ENCODE assay signal across 33 mouse cellular contexts in the genomic region with DNA sequence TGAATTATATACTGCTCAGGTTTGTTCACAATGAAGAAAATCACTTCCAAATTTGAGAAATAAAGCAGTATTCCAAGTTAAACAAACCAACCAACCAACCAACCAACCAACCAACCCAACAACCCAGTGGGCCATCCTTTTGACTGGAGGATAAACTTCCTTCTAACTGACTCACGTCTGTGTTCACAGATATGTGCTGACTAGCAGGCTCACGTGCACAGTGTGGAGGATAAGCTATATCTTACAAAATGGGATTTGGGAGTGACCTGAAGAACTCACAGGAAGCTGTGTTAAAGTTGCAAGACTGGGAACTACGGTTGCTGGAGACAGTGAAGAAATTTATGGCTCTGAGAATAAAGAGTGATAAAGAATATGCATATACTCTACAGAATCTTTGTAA. TPM values are rescaled to one million over a fixed set of nuclear protein-coding genes. Genes with fewer than 3 reads are reported as not detected.
"Had no signal": no experiment of that assay in that cellular context is flagged by ENCODE, and none has a peak within 500 bp of the region (broad histone marks: within the 10 kb centered on the region; RNA-seq: fewer than 3 reads in every experiment).

No protein-coding gene starts in this region.

- H3K27ac ChIP-seq: heart, embryonic 10.5 days; heart, embryonic 13.5 days; heart, embryonic 15.5 days; hindbrain, embryonic 10.5 days; hindbrain, embryonic 12.5 days; hindbrain, embryonic 13.5 days; hindbrain, embryonic 14.5 days; hindbrain, embryonic 15.5 days; hindbrain, postnatal 0 days; intestine, embryonic 15.5 days; kidney, embryonic 15.5 days; kidney, postnatal 0 days; layer of hippocampus, adult 2 months had no signal

- H3K9me3 ChIP-seq: heart, embryonic 10.5 days; heart, embryonic 12.5 days; heart, embryonic 13.5 days; heart, embryonic 15.5 days; hindbrain, embryonic 10.5 days; hindbrain, embryonic 12.5 days; hindbrain, embryonic 13.5 days; hindbrain, embryonic 15.5 days; intestine, embryonic 15.5 days; kidney, embryonic 15.5 days had no signal

- DNase-seq: heart, postnatal 10 days; heart, postnatal 14 days; heart, postnatal 36 days; heart, postnatal 4 days; kidney, adult 11 months; kidney, adult 18-20 months; kidney, adult 2 months; kidney, adult 8-10 months; kidney, adult 9 months; kidney, postnatal 10 days; kidney, postnatal 14 days; kidney, postnatal 25 days; kidney, postnatal 36 days; kidney, postnatal 4 days; layer of hippocampus, adult 9-11 months; layer of hippocampus, postnatal 36 days had no signal

- H3K36me3 ChIP-seq: heart, embryonic 12.5 days; heart, embryonic 15.5 days; intestine, embryonic 15.5 days had no signal

- ATAC-seq: hindbrain, embryonic 16.5 days; hindbrain, postnatal 0 days; inflammation-experienced regulatory T-cells, adult 6 months; intestine, embryonic 15.5 days; intestine, postnatal 0 days had no signal

- H3K4me3 ChIP-seq: heart, embryonic 10.5 days; heart, embryonic 12.5 days; heart, embryonic 13.5 days; heart, embryonic 15.5 days; hindbrain, embryonic 10.5 days; hindbrain, embryonic 12.5 days; hindbrain, embryonic 13.5 days; hindbrain, embryonic 15.5 days; intestine, embryonic 15.5 days; kidney, embryonic 15.5 days; layer of hippocampus, adult 2 months had no signal

- H3K27me3 ChIP-seq: heart, embryonic 12.5 days; heart, embryonic 13.5 days; heart, embryonic 15.5 days; hindbrain, embryonic 12.5 days; hindbrain, embryonic 13.5 days; hindbrain, embryonic 15.5 days; intestine, embryonic 15.5 days; kidney, embryonic 15.5 days had no signal

- H3K4me2 ChIP-seq: heart, embryonic 12.5 days; heart, embryonic 13.5 days; heart, embryonic 15.5 days; hindbrain, embryonic 12.5 days; hindbrain, embryonic 13.5 days; hindbrain, embryonic 14.5 days; hindbrain, embryonic 15.5 days; intestine, embryonic 15.5 days; kidney, embryonic 15.5 days had no signal

- H3K4me1 ChIP-seq: heart, embryonic 15.5 days; hindbrain, embryonic 10.5 days; hindbrain, embryonic 12.5 days; hindbrain, embryonic 15.5 days; intestine, embryonic 15.5 days; kidney, embryonic 15.5 days had no signal

- H3K9ac ChIP-seq: heart, embryonic 12.5 days; heart, embryonic 13.5 days; heart, embryonic 15.5 days; hindbrain, embryonic 12.5 days; hindbrain, embryonic 13.5 days; hindbrain, embryonic 14.5 days; hindbrain, embryonic 15.5 days; intestine, embryonic 15.5 days; kidney, embryonic 15.5 days had no signal

RNA-seq across cellular contexts. Expression of a gene that starts 32.2 kb away (rescaled TPM):
- polyA plus RNA-seq: inflammation-experienced regulatory T-cells, adult 6 months had no signal
